Mouse (Mus musculus): ENCODE data around the gene Fgfr3. TPM values are rescaled to one million over a fixed set of nuclear protein-coding genes. Genes with fewer than 3 reads are reported as not detected.

Gene Fgfr3
- polyA plus RNA-seq, 1 experiment from 2014 or later, result 13.4 TPM

Other genes with a start within 250 kb of the Fgfr3 start
- 72.9 and 74.6 TPM in 2 replicates for gene Fam53a, start 92.0 kb upstream of the Fgfr3 start, polyA plus RNA-seq (2016; fragmentation: Nextera tagmentation; extraction: Ambion mirVana)
- 0.38 and 0.83 TPM in 2 replicates for gene Gm9903, start 91.7 kb upstream of the Fgfr3 start, polyA plus RNA-seq (2016; fragmentation: Nextera tagmentation; extraction: Ambion mirVana)
- gene Slbp, start 69.1 kb upstream of the Fgfr3 start, polyA plus RNA-seq (2016; fragmentation: Nextera tagmentation; extraction: Ambion mirVana), result 265 and 270 TPM in 2 replicates
- 227 and 249 TPM in 2 replicates for gene Tacc3, start 63.5 kb upstream of the Fgfr3 start, polyA plus RNA-seq (2016; fragmentation: Nextera tagmentation; extraction: Ambion mirVana)
- gene Tmem129, start 63.3 kb upstream of the Fgfr3 start, polyA plus RNA-seq (2016; fragmentation: Nextera tagmentation; extraction: Ambion mirVana), result 40.7 and 43.3 TPM in 2 replicates
- 63.8 and 65.3 TPM in 2 replicates for gene Letm1, start 61.1 kb downstream of the Fgfr3 start, polyA plus RNA-seq (2016; fragmentation: Nextera tagmentation; extraction: Ambion mirVana)
- gene Nsd2, start 99.1 kb downstream of the Fgfr3 start, polyA plus RNA-seq (2016; fragmentation: Nextera tagmentation; extraction: Ambion mirVana), result 64.0 and 77.1 TPM in 2 replicates
- 69.7 and 74.3 TPM in 2 replicates for gene Nelfa, start 214.7 kb downstream of the Fgfr3 start, polyA plus RNA-seq (2016; fragmentation: Nextera tagmentation; extraction: Ambion mirVana)

All from embryonic facial prominence, embryonic 12.5 days (tissue).